Mouse (Mus musculus) B cell, adult 2 months (primary cell): Measurements from ENCODE around the gene Bora.

ENCODE experiments used
- DNase-seq, 2 experiments: peaks; one replicate each; pipeline ENCODE4 v3.0.0; 2022

Bora gene

GRCm38 (mm10) chr14:99071146-99071545 is 25.1 kb downstream of the Bora start:
- DNase-seq = no peak

- no peak for DNase-seq
Measured at GRCm38 (mm10) chr14:99088947-99089346, 42.9 kb downstream of the Bora start.

- DNase-seq = peak; percentile 100
Measured at GRCm38 (mm10) chr14:99099267-99099966, 53.4 kb downstream of the Bora start, which contains the start of the genes Pibf1 and Dis3. Gene Pibf1, plus strand, starts transcription at chr14:99099424. Gene Dis3, minus strand, starts transcription at chr14:99099770.

GRCm38 (mm10) chr14:99099967-99100587 is 54.1 kb downstream of the Bora start:
- DNase-seq = no peak

GRCm38 (mm10) chr14:99103050-99103449 is 57.0 kb downstream of the Bora start:
- DNase-seq = no peak

- DNase-seq = no peak
Measured at GRCm38 (mm10) chr14:99104542-99105123, 58.6 kb downstream of the Bora start.

GRCm38 (mm10) chr14:99106671-99107070 is 60.6 kb downstream of the Bora start:
- no peak for DNase-seq

GRCm38 (mm10) chr14:99107631-99108187 is 61.7 kb downstream of the Bora start:
- DNase-seq = no peak

GRCm38 (mm10) chr14:99108762-99109161 is 62.7 kb downstream of the Bora start:
- DNase-seq = no peak

GRCm38 (mm10) chr14:99117576-99117975 is 71.6 kb downstream of the Bora start:
- DNase-seq = no peak

GRCm38 (mm10) chr14:99121584-99122339 is 75.7 kb downstream of the Bora start:
- DNase-seq = no peak

GRCm38 (mm10) chr14:99124076-99124475 is 78.1 kb downstream of the Bora start:
- DNase-seq = no peak
